Mouse (Mus musculus) E14TG2a.4 (cell line): ENCODE measurements at regions not wholly inside any gene's neighbourhood (a gene's known extent, or its start where the extent isn't known, plus 50 kb on each side); places are given as distances from the start of the nearest gene placed in this dataset.

ENCODE experiments used
- H3K27me3 ChIP-seq: 2 replicates; pipeline ENCODE4 v1.6.1; 2014; ENCODE audit warnings: low read length, control low read depth; ENCODE audit not compliant: insufficient read depth
- H3K36me3 ChIP-seq: 2 replicates; pipeline ENCODE4 v1.6.1; 2014; ENCODE audit warnings: low read length, control low read depth; ENCODE audit not compliant: insufficient read depth
- H3K4me1 ChIP-seq: replicated peaks from 2 replicates; pipeline ENCODE4 v1.6.1; 2014; ENCODE audit warnings: low read depth, low read length, control low read depth
- H3K4me3 ChIP-seq: replicated peaks from 2 replicates; pipeline ENCODE4 v1.5.1; 2014; ENCODE audit warnings: mild to moderate bottlenecking, low read length
- H3K9me3 ChIP-seq: 2 replicates; pipeline ENCODE4 v1.6.1; 2014; ENCODE audit warnings: low read length, control low read depth
- CTCF ChIP-seq: conservative IDR thresholded peaks from 2 replicates; pipeline ENCODE4 v1.5.1; 2014; ENCODE audit warnings: low read length
- NANOG ChIP-seq: IDR thresholded peaks from 2 replicates; pipeline ENCODE4 v1.6.1; 2014; ENCODE audit warnings: borderline replicate concordance, low read length, mixed read lengths
- POU5F1 ChIP-seq: IDR thresholded peaks from 2 replicates; pipeline ENCODE4 v1.6.1; 2014; ENCODE audit warnings: low read length, borderline replicate concordance

DNA sequence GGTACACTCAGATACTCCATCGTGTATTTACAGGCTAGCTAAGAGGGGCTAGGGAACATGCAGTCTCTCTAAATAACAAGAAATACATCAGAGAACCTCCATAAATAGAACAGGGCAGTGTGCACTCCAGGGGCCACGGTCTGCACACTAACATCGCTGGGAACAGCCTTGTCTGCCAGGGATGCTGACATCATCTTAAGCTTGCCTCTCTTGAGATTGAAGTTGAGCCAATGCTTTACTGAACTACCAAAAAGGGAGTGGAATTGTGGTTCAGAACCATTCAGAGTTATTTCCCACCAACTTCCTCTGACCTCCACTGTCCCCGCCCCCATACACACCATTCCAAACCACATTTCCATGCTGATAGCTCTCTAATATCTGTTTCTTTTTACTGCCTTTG is 75.7 kb downstream of the Npy1r start:
- Histone ChIP-seq H3K4me3 (no peak overlapping the region), H3K4me1 (no peaks in the 10 kb centered on the region), H3K36me3 (no peaks in the 10 kb centered on the region), H3K27me3 (no peaks in the 10 kb centered on the region), H3K9me3 (no peaks in the 10 kb centered on the region)
- no peak for TF ChIP-seq NANOG
- TF ChIP-seq CTCF: no peak
- TF ChIP-seq POU5F1: no peak

DNA sequence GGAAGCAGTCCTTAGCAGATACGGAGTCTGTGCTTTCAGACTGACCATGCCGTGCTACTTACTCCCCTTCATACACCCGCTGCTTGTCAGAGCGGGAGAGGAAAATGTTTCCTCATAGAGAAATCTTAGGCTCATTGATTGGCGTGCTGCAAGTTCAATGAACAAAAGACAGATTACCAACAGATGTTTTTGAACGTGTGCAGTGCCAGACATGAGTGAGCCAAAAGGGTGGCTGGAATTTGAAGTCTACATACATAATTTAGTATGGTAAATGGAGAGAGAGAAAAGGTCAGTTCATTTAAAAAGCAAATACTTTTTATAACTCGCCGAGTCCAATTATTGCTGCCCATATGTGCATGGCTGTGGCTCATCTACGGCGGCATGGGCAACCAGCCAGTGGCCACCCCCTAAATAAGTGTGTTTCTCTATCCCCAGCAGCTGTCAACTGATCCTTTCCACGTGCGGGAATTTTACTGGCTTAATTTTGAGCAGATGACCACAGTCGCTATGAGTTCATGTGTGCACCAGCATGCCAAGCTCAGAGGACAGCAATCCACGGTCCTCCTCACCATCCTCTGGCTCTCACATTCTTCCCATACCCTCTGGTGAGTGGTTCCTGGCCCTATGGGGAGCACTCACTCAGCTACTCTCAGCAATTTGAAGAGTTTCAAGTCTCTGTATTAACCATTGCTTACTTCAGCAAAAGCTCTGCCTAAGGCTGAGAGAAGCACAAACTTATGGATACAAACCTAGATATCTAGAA is 80.3 kb downstream of the Npy1r start:
- H3K4me3 ChIP-seq: no peak overlapping the region
- H3K27me3 ChIP-seq: no peaks in the 10 kb centered on the region
- H3K36me3 ChIP-seq: no peaks in the 10 kb centered on the region
- H3K9me3 ChIP-seq: no peaks in the 10 kb centered on the region
- TF ChIP-seq POU5F1 (no peak), CTCF (no peak), NANOG (no peak)
- no peaks in the 10 kb centered on the region for H3K4me1 ChIP-seq

DNA sequence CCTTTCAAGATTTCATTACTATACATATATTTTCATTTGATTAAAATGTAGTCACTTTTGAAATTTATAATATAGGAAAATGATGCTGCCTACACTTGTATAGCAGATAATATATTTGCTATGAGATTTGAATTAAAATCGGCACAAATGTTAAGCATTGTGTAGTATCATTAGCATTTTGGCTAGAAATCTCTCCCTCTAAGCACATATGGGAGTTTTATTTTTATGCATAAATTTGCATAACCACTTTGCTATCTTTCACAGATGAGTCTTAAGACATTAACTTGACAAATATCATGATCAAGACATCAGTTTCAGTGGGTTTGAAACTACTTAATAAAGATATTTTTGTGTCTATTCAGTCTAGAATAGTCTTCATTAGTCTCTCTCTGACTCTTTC is 80.4 kb upstream of the Naf1 start:
- Histone ChIP-seq H3K36me3 (no peaks in the 10 kb centered on the region), H3K27me3 (no peaks in the 10 kb centered on the region), H3K4me1 (peaks cover 17% of the 10 kb centered on the region), H3K4me3 (no peak overlapping the region), H3K9me3 (no peaks in the 10 kb centered on the region)
- TF ChIP-seq POU5F1 (no peak), CTCF (no peak), NANOG (no peak)

DNA sequence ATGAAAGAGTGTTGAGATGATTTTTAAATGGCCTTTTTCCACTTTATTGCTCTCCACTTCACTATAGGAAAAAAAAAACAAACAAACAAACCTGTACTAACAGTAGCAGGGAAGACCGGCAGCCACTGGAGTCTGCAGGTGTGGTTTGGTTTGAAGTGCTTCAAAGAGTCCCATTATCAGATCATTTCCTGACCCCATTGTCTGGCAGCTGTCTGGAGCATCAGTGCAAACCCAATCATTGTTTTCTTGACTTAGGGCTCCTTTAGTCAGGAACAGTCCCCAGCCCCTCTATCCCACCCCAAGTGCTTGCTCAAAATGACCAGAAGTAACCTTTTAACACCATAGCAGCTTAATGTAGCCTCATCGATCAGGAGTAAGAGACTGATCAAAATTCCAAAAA is 77.4 kb upstream of the Naf1 start:
- TF ChIP-seq NANOG (peak; percentile 77), POU5F1 (no peak)

DNA sequence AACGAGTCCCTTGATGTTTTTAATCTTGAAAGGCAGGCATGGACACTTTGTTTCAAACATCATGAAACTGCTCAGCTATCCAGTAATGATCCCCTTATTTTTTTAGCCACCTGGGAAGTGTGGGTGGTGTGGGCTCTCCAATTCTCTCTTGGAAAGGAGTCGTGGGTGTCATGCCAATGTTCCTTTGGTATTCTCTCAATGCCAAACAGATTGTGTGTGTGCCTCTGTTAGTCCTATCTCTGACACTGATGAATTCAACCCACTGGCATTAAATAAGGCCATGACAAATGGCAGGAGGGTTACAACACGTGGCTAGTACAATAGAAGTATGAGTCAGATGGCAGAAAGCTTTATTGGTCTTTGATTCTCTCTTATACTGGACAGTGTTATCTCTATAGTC is 74.0 kb upstream of the Naf1 start:
- no peak for TF ChIP-seq NANOG
- TF ChIP-seq CTCF: no peak
- TF ChIP-seq POU5F1: no peak
- H3K9me3 ChIP-seq: no peaks in the 10 kb centered on the region
- peaks cover 17% of the 10 kb centered on the region for H3K4me1 ChIP-seq
- H3K27me3 ChIP-seq: no peaks in the 10 kb centered on the region
- H3K4me3 ChIP-seq: no peak overlapping the region
- H3K36me3 ChIP-seq: no peaks in the 10 kb centered on the region

More for the DNA sequence above, 77.4 kb upstream of the Naf1 start:
- no peak overlapping the region for H3K4me3 ChIP-seq
- H3K4me1 ChIP-seq: peaks cover 17% of the 10 kb centered on the region
- H3K9me3 ChIP-seq: no peaks in the 10 kb centered on the region
- no peaks in the 10 kb centered on the region for H3K27me3 ChIP-seq
- no peaks in the 10 kb centered on the region for H3K36me3 ChIP-seq
